Mouse (Mus musculus): ENCODE measurements around the gene Chst1. TPM values are rescaled to one million over a fixed set of nuclear protein-coding genes. Genes with fewer than 3 reads are reported as not detected.

Chst1 gene
- polyA plus RNA-seq, 1 experiment, result 5.5 TPM

DNA sequence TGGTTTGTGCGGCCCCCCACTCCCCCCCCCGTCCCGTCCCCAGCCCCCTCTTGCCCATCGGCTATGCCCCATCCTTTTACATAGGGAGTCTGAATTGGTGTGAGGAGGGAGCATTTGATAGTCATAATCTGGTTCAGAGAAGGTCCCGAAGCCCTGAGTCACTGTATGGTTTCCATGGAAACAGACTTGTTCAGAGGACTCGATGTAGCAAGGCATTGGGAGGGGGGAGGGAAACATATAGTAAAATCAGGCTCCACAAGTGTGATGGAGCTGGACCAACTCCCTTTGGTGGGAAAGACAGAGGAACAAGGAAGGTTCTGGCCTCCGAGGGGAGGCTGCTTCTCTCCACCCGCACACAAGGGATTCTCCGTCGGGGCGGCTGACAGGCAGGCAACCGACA lies 2.6 kb downstream of the Chst1 start:
- Histone ChIP-seq H3K4me1 (ENCODE audit: control insufficient read depth, insufficient read depth, insufficient read length, low read length) (no peaks in the 10 kb centered on the region), H3K36me3 (ENCODE audit: control insufficient read depth, insufficient read depth, low read length) (no peaks in the 10 kb centered on the region), H3K27me3 (ENCODE audit: control insufficient read depth, insufficient read depth, low read length) (peaks cover 25% of the 10 kb centered on the region), H3K27ac (ENCODE audit: insufficient read depth, low read depth, low read length) (no peak overlapping the region), H3K4me3 (ENCODE audit: low read depth, low read length) (no peak overlapping the region)
- WGBS, result 35% methylated on average over 12 of the region's 12 CpGs
- TF ChIP-seq POLR2A (IDR thresholded peaks at IDR 0.05; ENCODE audit: low read depth, low read length), result no peak
- no peak for TF ChIP-seq CTCF (IDR thresholded peaks at IDR 0.05; ENCODE audit: extremely low read depth, insufficient read length, insufficient replicate concordance, low read depth, low read length)

DNA sequence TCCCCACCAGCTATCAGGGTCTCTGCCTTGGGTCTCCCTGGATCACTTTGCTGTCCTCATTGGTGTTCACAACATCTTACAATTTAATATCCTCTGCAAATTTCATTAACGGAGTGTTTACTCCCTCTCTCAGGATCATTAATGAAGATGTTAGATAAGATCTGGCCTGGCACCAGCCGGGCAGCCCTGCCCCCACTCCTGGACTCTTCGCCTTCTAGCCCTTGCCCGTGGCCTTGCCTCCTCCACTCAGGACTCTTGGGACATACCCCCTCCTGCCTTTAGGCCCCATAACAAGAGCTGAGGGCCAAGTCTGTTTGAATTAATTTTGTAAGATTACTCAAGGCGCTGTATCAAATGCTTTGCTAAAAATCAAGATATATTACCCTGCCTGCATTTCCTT lies 4.1 kb downstream of the Chst1 start:
- WGBS, result 46% methylated on average over 5 of the region's 5 CpGs
- peaks cover 25% of the 10 kb centered on the region for H3K27me3 ChIP-seq (ENCODE audit: control insufficient read depth, insufficient read depth, low read length)
- H3K36me3 ChIP-seq (ENCODE audit: control insufficient read depth, insufficient read depth, low read length), result no peaks in the 10 kb centered on the region
- TF ChIP-seq POLR2A (IDR thresholded peaks at IDR 0.05; ENCODE audit: low read depth, low read length) (no peak), CTCF (IDR thresholded peaks at IDR 0.05; ENCODE audit: extremely low read depth, insufficient read length, insufficient replicate concordance, low read depth, low read length) (no peak)
- no peaks in the 10 kb centered on the region for H3K4me1 ChIP-seq (ENCODE audit: control insufficient read depth, insufficient read depth, insufficient read length, low read length)
- no peak overlapping the region for H3K4me3 ChIP-seq (ENCODE audit: low read depth, low read length)
- H3K27ac ChIP-seq (ENCODE audit: insufficient read depth, low read depth, low read length), result no peak overlapping the region

DNA sequence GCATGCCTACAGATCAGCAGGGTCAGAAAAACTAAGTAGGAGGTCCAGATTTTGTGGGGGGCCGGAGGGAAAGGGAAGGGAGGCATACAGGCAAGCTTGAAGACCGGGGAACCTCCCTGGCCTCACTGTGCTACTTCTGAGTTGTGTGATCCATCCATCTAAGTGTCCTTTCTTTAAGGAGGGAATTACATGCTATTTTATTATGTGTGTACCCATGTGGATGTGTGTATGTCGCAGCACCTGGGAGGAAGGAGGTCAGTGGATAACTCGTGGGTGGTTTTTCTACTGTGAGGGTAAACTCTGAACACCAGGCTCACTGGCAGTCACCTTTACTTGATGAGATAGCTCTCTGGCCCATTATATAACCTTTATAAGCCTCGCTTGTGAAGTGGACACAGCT lies 5.1 kb downstream of the Chst1 start:
- Histone ChIP-seq H3K27ac (ENCODE audit: insufficient read depth, low read depth, low read length) (no peak overlapping the region), H3K36me3 (ENCODE audit: control insufficient read depth, insufficient read depth, low read length) (no peaks in the 10 kb centered on the region), H3K4me3 (ENCODE audit: low read depth, low read length) (no peak overlapping the region), H3K4me1 (ENCODE audit: control insufficient read depth, insufficient read depth, insufficient read length, low read length) (no peaks in the 10 kb centered on the region), H3K27me3 (ENCODE audit: control insufficient read depth, insufficient read depth, low read length) (peaks cover 22% of the 10 kb centered on the region)
- WGBS, result 71% methylated on average over 5 of the region's 5 CpGs
- TF ChIP-seq CTCF (IDR thresholded peaks at IDR 0.05; ENCODE audit: extremely low read depth, insufficient read length, insufficient replicate concordance, low read depth, low read length) (no peak), POLR2A (IDR thresholded peaks at IDR 0.05; ENCODE audit: low read depth, low read length) (no peak)

DNA sequence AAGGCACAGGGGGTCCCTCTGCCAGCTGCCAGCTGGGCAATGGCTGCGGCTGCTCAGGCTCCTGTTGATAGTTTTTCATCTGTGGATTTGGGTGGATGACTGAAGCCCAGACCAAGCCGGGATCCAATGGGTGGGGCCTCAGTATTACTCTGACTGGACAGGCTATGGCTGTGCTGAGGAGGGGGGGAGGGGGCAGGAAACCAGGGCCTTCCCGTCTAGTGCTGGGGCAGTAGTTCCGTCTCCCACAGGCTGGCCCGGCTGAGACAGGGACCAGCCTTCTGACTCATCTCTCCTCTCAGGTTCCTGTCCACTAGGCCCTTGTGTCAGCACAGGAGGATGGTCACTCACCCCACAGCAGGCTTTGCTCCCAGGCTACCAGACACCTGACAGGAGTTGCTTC lies 6.5 kb downstream of the Chst1 start:
- peaks cover 12% of the 10 kb centered on the region; the same call in 1 of the 2 replicates for H3K27me3 ChIP-seq (ENCODE audit: control insufficient read depth, insufficient read depth, low read length)
- H3K4me1 ChIP-seq (ENCODE audit: control insufficient read depth, insufficient read depth, insufficient read length, low read length), result no peaks in the 10 kb centered on the region
- WGBS, result 53% methylated on average over 5 of the region's 5 CpGs
- no peaks in the 10 kb centered on the region for H3K36me3 ChIP-seq (ENCODE audit: control insufficient read depth, insufficient read depth, low read length)
- no peak overlapping the region for H3K27ac ChIP-seq (ENCODE audit: insufficient read depth, low read depth, low read length)
- TF ChIP-seq CTCF (IDR thresholded peaks at IDR 0.05; ENCODE audit: extremely low read depth, insufficient read length, insufficient replicate concordance, low read depth, low read length) (no peak), POLR2A (IDR thresholded peaks at IDR 0.05; ENCODE audit: low read depth, low read length) (no peak)
- no peak overlapping the region for H3K4me3 ChIP-seq (ENCODE audit: low read depth, low read length)

DNA sequence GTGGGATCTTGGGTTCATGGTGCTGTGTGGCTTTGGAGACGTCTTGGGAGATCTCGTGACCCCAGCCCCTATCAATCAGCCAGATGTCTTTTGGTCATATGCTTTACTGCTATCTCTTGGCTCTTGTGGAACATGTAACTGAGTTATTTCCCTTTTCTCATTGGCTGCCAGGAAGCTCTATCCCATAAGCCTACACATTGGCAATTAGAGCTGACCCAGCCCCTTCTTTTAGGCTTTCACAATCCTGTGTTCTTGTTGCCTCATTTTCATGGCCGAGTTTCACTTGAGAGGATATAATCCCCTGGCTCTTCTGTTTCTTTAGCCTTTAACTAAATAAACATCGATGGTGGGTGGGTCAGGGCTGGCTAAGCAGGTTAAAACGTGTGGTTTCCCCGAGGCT lies 7.6 kb downstream of the Chst1 start:
- Histone ChIP-seq H3K4me3 (ENCODE audit: low read depth, low read length) (no peak overlapping the region), H3K27me3 (ENCODE audit: control insufficient read depth, insufficient read depth, low read length) (peaks cover 6% of the 10 kb centered on the region; the same call in 1 of the 2 replicates), H3K27ac (ENCODE audit: insufficient read depth, low read depth, low read length) (no peak overlapping the region), H3K36me3 (ENCODE audit: control insufficient read depth, insufficient read depth, low read length) (no peaks in the 10 kb centered on the region), H3K4me1 (ENCODE audit: control insufficient read depth, insufficient read depth, insufficient read length, low read length) (no peaks in the 10 kb centered on the region)
- 41% methylated on average over 6 of the region's 6 CpGs for WGBS
- TF ChIP-seq CTCF (IDR thresholded peaks at IDR 0.05; ENCODE audit: extremely low read depth, insufficient read length, insufficient replicate concordance, low read depth, low read length) (no peak), POLR2A (IDR thresholded peaks at IDR 0.05; ENCODE audit: low read depth, low read length) (no peak)

DNA sequence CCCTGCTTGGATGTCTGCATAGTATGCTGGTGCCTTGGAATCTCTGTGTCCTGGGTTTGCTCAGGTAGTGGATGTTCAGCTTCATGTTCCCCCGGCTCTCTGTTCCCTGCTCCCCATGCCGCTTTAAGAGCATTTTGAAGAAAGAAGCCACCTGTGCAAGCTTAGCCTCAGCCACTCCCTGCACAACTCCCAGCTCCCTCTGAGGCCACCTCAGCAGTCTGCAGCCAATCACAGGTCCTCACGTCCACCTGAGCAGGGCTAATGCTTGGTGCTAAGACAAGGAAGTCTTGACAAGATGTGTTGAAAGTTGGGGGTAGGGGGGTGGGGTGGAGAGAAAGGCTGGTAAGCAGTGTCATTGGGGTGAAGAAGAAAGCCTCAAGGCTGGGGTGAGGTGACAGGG lies 8.1 kb downstream of the Chst1 start:
- no peaks in the 10 kb centered on the region for H3K36me3 ChIP-seq (ENCODE audit: control insufficient read depth, insufficient read depth, low read length)
- no peak for TF ChIP-seq POLR2A (IDR thresholded peaks at IDR 0.05; ENCODE audit: low read depth, low read length)
- H3K4me1 ChIP-seq (ENCODE audit: control insufficient read depth, insufficient read depth, insufficient read length, low read length), result no peaks in the 10 kb centered on the region
- H3K27me3 ChIP-seq (ENCODE audit: control insufficient read depth, insufficient read depth, low read length), result peaks cover 2% of the 10 kb centered on the region; the same call in 1 of the 2 replicates
- 38% methylated on average over 3 of the region's 3 CpGs for WGBS
- no peak overlapping the region for H3K4me3 ChIP-seq (ENCODE audit: low read depth, low read length)
- H3K27ac ChIP-seq (ENCODE audit: insufficient read depth, low read depth, low read length), result no peak overlapping the region

DNA sequence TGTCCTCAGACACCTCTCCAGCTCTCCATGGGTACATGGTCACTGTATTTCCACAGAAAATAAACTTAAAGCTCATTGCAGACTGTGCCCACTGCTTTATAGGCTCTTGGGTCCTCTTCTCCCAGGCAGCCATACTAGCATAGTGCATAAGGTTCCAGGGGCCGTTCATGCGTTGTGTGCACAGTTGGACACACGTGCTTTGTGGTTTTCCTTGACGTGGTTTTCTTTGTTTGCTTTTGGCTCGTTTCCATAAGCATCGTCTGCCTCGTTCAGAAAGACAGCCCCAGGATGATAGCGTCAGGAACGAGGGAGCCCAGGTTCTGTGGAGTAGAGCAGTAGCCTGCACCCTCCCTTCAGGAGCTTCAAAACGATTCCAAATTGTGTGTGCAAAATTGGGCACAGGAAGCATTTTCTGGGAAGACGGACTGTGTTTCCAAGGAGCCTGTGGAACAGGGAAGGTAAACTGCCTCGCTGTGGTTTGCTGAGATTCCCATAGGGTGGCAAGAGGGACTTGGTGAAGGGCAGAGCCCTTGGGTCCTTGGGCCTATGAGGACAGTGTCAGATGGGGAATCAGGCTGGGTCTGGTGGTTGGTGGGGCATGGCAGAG lies 8.6 kb downstream of the Chst1 start:
- H3K36me3 ChIP-seq (ENCODE audit: control insufficient read depth, insufficient read depth, low read length), result no peaks in the 10 kb centered on the region
- no peak overlapping the region for H3K27ac ChIP-seq (ENCODE audit: insufficient read depth, low read depth, low read length)
- H3K4me1 ChIP-seq (ENCODE audit: control insufficient read depth, insufficient read depth, insufficient read length, low read length), result no peaks in the 10 kb centered on the region
- H3K27me3 ChIP-seq (ENCODE audit: control insufficient read depth, insufficient read depth, low read length), result no peaks in the 10 kb centered on the region
- no peak for TF ChIP-seq CTCF (IDR thresholded peaks at IDR 0.05; ENCODE audit: extremely low read depth, insufficient read length, insufficient replicate concordance, low read depth, low read length)
- no peak for TF ChIP-seq POLR2A (IDR thresholded peaks at IDR 0.05; ENCODE audit: low read depth, low read length)
- 34% methylated on average over 12 of the region's 12 CpGs for WGBS
- H3K4me3 ChIP-seq (ENCODE audit: low read depth, low read length), result no peak overlapping the region

All from small intestine, adult 2 months (tissue).